Mouse (Mus musculus) CD8-positive naive resting alpha-beta T cell, adult 2 months (primary cell): Measurements from ENCODE around the gene Obox6.

Source experiments
- DNase-seq, 2 experiments: peaks; one replicate each; pipeline ENCODE4 v3.0.0; 2022; ENCODE audit warnings: low read depth in 2 of 2, low spot score in 2 of 2

Gene Obox6

GRCm38 (mm10) chr7:15839578-15839977 lies at the start of gene Obox6:
Gene Obox6, minus strand, starts transcription at chr7:15839678.
- DNase-seq: no peak

- no peak for DNase-seq
These were observed 44.6 kb upstream of the Obox6 start for GRCm38 (mm10) chr7:15884127-15884526.

- DNase-seq: no peak
These were observed 42.8 kb upstream of the Obox6 start, which contains the start of gene Crxos for GRCm38 (mm10) chr7:15882317-15882716. Gene Crxos, plus strand, starts transcription at chr7:15882617.

- no peak for DNase-seq
These were observed 42.4 kb upstream of the Obox6 start for GRCm38 (mm10) chr7:15881831-15882230.

- DNase-seq: no peak
These were observed 41.9 kb upstream of the Obox6 start for GRCm38 (mm10) chr7:15881388-15881787.

- DNase-seq: no peak
These were observed 40.3 kb upstream of the Obox6 start, which contains the start of gene Crx for GRCm38 (mm10) chr7:15879756-15880155. Gene Crx, minus strand, starts transcription at chr7:15879968.

GRCm38 (mm10) chr7:15864104-15864503 lies 24.6 kb upstream of the Obox6 start:
- no peak for DNase-seq

- no peak for DNase-seq
These were observed 20.2 kb upstream of the Obox6 start for GRCm38 (mm10) chr7:15859657-15860056.
